Mouse (Mus musculus) G1E (cell line): ENCODE measurements around the gene Tmem45b. TPM values are rescaled to one million over a fixed set of nuclear protein-coding genes. Genes with fewer than 3 reads are reported as not detected.

Experiments used
- ATAC-seq: 2 replicates; pipeline ENCODE4 v1.8.0; 2016; ENCODE audit warnings: mild to moderate bottlenecking; ENCODE audit not compliant: insufficient number of reproducible peaks, poor library complexity, low FRiP score, severe bottlenecking; ENCODE audit errors: extremely low read depth
- DNase-seq: peaks from one replicate; pipeline ENCODE4 v3.0.0; 2012; ENCODE audit warnings: low spot score
- H3K27me3 ChIP-seq: 2 replicates; pipeline ENCODE4 v1.6.1; 2012; ENCODE audit warnings: mild to moderate bottlenecking, low read length, inconsistent platforms; ENCODE audit not compliant: insufficient read depth
- H3K36me3 ChIP-seq: replicated peaks from 2 replicates; pipeline ENCODE3; 2012; ENCODE audit warnings: mild to moderate bottlenecking, inconsistent platforms
- H3K4me1 ChIP-seq: 2 replicates; pipeline ENCODE4 v1.6.1; 2012; ENCODE audit warnings: low read depth, low read length, inconsistent platforms, mixed read lengths; ENCODE audit not compliant: insufficient read depth
- H3K4me3 ChIP-seq: 2 replicates; pipeline ENCODE4 v1.5.1; 2012; ENCODE audit warnings: low read depth, mild to moderate bottlenecking, inconsistent platforms, low read length, moderate library complexity, mixed read lengths
- H3K9me3 ChIP-seq: replicated peaks from 2 replicates; pipeline ENCODE4 v1.6.1; 2012; ENCODE audit warnings: inconsistent platforms
- CTCF ChIP-seq: IDR thresholded peaks from 2 replicates; pipeline ENCODE4 v1.5.1; 2012; ENCODE audit warnings: low read depth, low read length, inconsistent platforms, mixed read lengths
- GATA1 ChIP-seq: IDR thresholded peaks from 2 replicates; pipeline ENCODE4 v1.6.1; 2012; ENCODE audit warnings: borderline replicate concordance, low read length, inconsistent platforms, mixed read lengths
- GATA2 ChIP-seq: IDR thresholded peaks from 2 replicates; pipeline ENCODE4 v1.6.1; 2012; ENCODE audit warnings: low read depth, low read length, inconsistent platforms, borderline replicate concordance
- POLR2AphosphoS5 ChIP-seq: IDR thresholded peaks from 2 replicates; pipeline ENCODE4 v1.6.1; 2012; ENCODE audit warnings: low read depth, low read length, inconsistent platforms; ENCODE audit not compliant: insufficient replicate concordance
- TAL1 ChIP-seq: conservative IDR thresholded peaks from 2 replicates; pipeline ENCODE4 v1.6.1; 2012; ENCODE audit warnings: low read depth, low read length, inconsistent platforms, mixed read lengths
- polyA plus RNA-seq: library from polyadenylated mRNA; stranded (reverse); fragments of >175 nt; gene quantifications from 2 replicates; pipeline ENCODE4 v1.2.3, GENCODE M21; 2012
- total RNA-seq, 2 experiments: library from RNA; stranded (forward) in 1 of 2; stranded (reverse) in 1 of 2; fragments of 200-1000 nt in 1 of 2; fragments of >200 nt in 1 of 2; fragmentation: Nextera tagmentation in 1 of 2; gene quantifications; 2 replicates each; pipeline ENCODE4 v1.2.3; 2014 to 2017

Tmem45b gene
- total and polyA plus RNA-seq, 3 experiments = 0.33 TPM; not detected in 2

DNA sequence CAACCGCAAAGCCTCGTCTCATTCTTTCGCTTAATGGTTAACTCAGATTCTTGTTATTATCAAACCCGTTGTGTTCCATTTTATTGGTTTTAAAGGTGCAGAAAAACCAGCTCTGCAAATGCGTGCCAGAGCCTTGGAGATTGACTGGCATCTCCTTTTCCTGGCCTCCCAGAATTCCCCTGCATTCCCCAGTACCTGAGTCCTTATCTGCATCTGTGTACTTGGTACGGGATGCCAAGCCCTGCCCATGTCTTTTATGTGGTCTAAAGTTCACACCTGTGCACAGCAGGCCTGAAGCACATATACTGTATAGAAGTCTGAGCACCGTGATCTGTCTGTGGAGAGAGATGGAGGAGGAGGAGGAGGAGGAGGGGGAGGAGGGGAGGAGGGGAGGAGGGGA is 26.4 kb downstream of the Tmem45b start:
- peaks cover 15% of the 10 kb centered on the region for H3K27me3 ChIP-seq
- ATAC-seq (no peak), DNase-seq (no peak)
- H3K4me1 ChIP-seq = no peaks in the 10 kb centered on the region
- TF ChIP-seq GATA2 (no peak), POLR2AphosphoS5 (no peak), CTCF (no peak), TAL1 (no peak), GATA1 (no peak)
- H3K36me3 ChIP-seq = no peaks in the 10 kb centered on the region
- H3K4me3 ChIP-seq = no peak overlapping the region
- H3K9me3 ChIP-seq = no peaks in the 10 kb centered on the region

DNA sequence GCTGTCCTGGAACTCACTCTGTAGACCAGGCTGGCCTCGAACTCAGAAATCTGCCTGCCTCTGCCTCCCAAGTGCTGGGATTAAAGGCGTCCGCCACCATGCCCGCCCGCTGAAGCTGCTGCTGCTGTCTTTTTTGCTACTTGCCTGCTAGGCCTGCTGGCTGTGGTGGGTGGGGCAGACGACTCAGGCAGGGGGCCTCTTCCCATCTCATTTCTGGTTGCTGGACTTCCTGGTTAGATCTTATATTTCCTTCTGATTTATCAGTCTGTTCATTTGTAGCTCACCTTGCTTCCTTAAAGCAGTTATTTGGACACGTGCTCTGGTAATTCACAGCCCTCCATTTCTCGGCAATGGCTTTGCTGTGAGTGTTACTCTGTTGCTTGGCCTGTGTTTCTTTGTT is 28.8 kb downstream of the Tmem45b start:
- Histone ChIP-seq H3K9me3 (no peaks in the 10 kb centered on the region), H3K4me3 (no peak overlapping the region), H3K27me3 (peaks cover 13% of the 10 kb centered on the region; the same call in 1 of the 2 replicates), H3K36me3 (no peaks in the 10 kb centered on the region), H3K4me1 (no peaks in the 10 kb centered on the region)
- ATAC-seq (no peak), DNase-seq (no peak)
- TF ChIP-seq TAL1 (no peak), POLR2AphosphoS5 (no peak), GATA2 (no peak)

DNA sequence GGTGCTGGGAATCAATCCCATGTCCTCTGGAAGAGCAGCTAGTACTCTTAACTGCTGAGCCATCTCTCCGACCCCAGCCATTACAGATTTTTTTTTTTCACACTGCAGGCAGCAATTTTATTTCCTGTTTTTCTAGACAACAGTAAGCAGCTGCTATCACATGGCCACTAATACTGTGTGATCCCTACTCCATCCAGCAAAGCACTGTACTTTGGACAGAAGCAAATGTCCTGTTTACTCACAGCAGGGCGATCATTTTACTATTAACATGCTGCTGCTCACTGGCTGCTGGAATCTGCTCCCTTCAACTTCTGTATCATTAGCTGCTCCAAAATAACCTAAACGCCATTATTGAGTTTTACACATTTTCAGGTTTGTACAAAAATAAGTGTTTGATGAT is 30.8 kb downstream of the Tmem45b start:
- H3K36me3 ChIP-seq = no peaks in the 10 kb centered on the region
- H3K27me3 ChIP-seq = peaks cover 15% of the 10 kb centered on the region; the same call in 1 of the 2 replicates
- no peaks in the 10 kb centered on the region for H3K9me3 ChIP-seq
- DNase-seq (no peak), ATAC-seq (no peak)
- H3K4me1 ChIP-seq = peaks cover 2% of the 10 kb centered on the region; the same call in 1 of the 2 replicates
- TF ChIP-seq GATA2 (no peak), POLR2AphosphoS5 (no peak), GATA1 (no peak), TAL1 (no peak)
- no peak overlapping the region for H3K4me3 ChIP-seq

DNA sequence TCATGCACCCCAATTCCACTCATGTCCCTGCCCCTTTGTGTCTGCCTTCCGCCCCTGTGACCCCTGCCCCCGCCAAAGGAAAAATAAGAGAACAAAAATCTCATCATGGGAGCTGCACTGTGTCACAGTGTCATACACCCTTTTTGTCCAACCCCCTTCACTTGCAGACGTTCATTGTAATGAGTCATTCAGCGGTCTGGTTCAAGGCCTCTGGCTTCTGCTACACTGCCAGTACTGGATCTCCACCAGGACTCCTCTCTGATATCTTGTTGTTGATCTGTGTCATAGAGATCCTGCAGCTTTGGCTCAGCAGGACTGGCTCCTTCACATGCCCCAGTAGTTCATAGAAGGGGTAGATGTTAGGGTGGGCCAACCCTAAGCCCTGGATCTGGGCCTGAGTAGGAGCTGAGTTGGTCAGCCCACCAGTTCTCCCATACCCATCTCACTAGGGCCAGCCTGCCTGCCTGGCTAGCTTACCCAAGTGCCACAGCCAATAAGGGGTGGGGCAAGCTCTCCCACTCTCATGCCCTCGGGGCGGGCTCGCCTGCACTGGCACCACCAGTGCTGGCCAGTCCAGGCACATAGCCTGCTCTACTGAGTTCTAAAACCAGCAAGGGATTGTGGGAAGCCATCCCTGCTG is 31.8 kb downstream of the Tmem45b start:
- Histone ChIP-seq H3K27me3 (peaks cover 15% of the 10 kb centered on the region; the same call in 1 of the 2 replicates), H3K9me3 (no peaks in the 10 kb centered on the region), H3K36me3 (no peaks in the 10 kb centered on the region), H3K4me1 (peaks cover 2% of the 10 kb centered on the region; the same call in 1 of the 2 replicates), H3K4me3 (no peak overlapping the region)
- DNase-seq = no peak
- TF ChIP-seq CTCF (no peak), GATA1 (no peak), TAL1 (no peak), GATA2 (no peak)
- ATAC-seq = no peak

DNA sequence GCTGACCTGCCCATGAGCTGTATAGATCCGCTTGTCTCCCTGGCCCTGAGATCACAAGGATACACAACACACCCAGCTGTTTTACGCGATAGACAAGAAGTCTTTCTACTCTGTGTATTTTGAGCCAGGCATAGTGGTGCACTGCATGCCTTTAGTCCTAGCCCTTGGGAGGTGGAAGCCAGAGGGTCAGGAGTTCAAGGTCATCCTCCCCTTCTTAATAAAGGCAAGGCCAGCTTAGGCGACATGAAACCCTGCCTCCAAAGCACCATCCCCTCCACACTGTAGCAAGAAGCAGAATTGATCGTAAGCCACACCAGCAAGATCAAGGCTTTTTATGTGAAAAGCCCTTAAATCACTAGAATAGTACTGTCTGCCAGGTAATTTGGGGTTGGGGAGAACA is 32.5 kb downstream of the Tmem45b start:
- peaks cover 15% of the 10 kb centered on the region; the same call in 1 of the 2 replicates for H3K27me3 ChIP-seq
- ATAC-seq (no peak), DNase-seq (no peak)

DNA sequence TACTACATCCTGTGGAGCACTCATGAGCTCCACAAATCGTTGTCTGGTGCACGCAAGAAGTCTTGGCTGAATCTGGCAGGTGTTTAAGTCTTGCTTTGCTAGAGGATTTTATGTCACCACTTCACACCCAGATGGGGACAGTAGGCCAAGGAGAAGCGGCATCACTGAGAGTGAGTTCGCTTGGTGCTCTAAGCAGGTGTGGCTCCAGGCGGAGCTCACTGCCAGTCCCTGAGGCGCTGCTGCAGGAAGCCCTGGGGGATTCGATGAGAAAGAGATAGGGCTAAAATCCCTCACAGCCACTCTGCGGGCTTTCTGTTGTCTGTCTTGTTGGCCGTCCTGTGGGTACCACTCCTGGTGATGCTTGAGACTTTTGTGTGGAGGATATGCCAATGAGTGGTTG is 34.3 kb downstream of the Tmem45b start:
- no peak for ATAC-seq
- Histone ChIP-seq H3K4me1 (peaks cover 2% of the 10 kb centered on the region; the same call in 1 of the 2 replicates), H3K36me3 (no peaks in the 10 kb centered on the region), H3K4me3 (no peak overlapping the region), H3K9me3 (no peaks in the 10 kb centered on the region), H3K27me3 (peaks cover 12% of the 10 kb centered on the region; the same call in 1 of the 2 replicates)
- TF ChIP-seq CTCF (no peak), GATA2 (no peak), POLR2AphosphoS5 (no peak), GATA1 (no peak), TAL1 (no peak)
- DNase-seq = no peak

More for the DNA sequence above, 32.5 kb downstream of the Tmem45b start:
- Histone ChIP-seq H3K4me3 (no peak overlapping the region), H3K4me1 (peaks cover 2% of the 10 kb centered on the region; the same call in 1 of the 2 replicates), H3K36me3 (no peaks in the 10 kb centered on the region), H3K9me3 (no peaks in the 10 kb centered on the region)
- TF ChIP-seq GATA2 = no peak
- no peak for TF ChIP-seq GATA1
- no peak for TF ChIP-seq CTCF
- TF ChIP-seq TAL1 = no peak
- no peak for TF ChIP-seq POLR2AphosphoS5
